Mouse (Mus musculus): ENCODE measurements around the gene Zmym1.
"Not testable (repeated sequence)": the region's sequence is repeated elsewhere in the genome, so short reads cannot be mapped to it uniquely, and the experiment has no call there.

The Zmym1 gene

GRCm38 (mm10) chr4:127060585-127061290 is at the start of gene Zmym1:
Zmym1 (minus strand) TSS chr4:127061152.
- peak; percentile 88 to 90 for DNase-seq (ENCODE audit: low spot score in 2 of 2)

- no peak for DNase-seq (ENCODE audit: low spot score in 2 of 2)
Measured at GRCm38 (mm10) chr4:127110570-127110969, 49.6 kb upstream of the Zmym1 start.

GRCm38 (mm10) chr4:127107566-127107965 is 46.6 kb upstream of the Zmym1 start:
- no peak for DNase-seq (ENCODE audit: low spot score in 2 of 2)

GRCm38 (mm10) chr4:127099552-127099951 is 38.6 kb upstream of the Zmym1 start:
- DNase-seq (ENCODE audit: low spot score in 2 of 2): not testable (repeated sequence)

- no peak for DNase-seq (ENCODE audit: low spot score in 2 of 2)
Measured at GRCm38 (mm10) chr4:127095090-127095489, 34.1 kb upstream of the Zmym1 start.

GRCm38 (mm10) chr4:127091188-127091587 is 30.2 kb upstream of the Zmym1 start:
- DNase-seq (ENCODE audit: low spot score in 2 of 2): no peak

GRCm38 (mm10) chr4:127085761-127086160 is 24.8 kb upstream of the Zmym1 start:
- no peak for DNase-seq (ENCODE audit: low spot score in 2 of 2)

- no peak for DNase-seq (ENCODE audit: low spot score in 2 of 2)
Measured at GRCm38 (mm10) chr4:127083131-127083530, 22.2 kb upstream of the Zmym1 start.

GRCm38 (mm10) chr4:127080806-127081205 is 19.9 kb upstream of the Zmym1 start:
- DNase-seq (ENCODE audit: low spot score in 2 of 2): no peak

- DNase-seq (ENCODE audit: low spot score in 2 of 2): peak; percentile 96
Measured at GRCm38 (mm10) chr4:127076875-127077548, 16.1 kb upstream of the Zmym1 start, which contains the start of gene Zmym6. Zmym6 (plus strand) TSS chr4:127077383.

- DNase-seq (ENCODE audit: low spot score in 2 of 2): no peak
Measured at GRCm38 (mm10) chr4:127074915-127075314, 14.0 kb upstream of the Zmym1 start.

GRCm38 (mm10) chr4:127064051-127064450 is 3.1 kb upstream of the Zmym1 start:
- DNase-seq (ENCODE audit: low spot score in 2 of 2): no peak

- no peak for DNase-seq (ENCODE audit: low spot score in 2 of 2)
Measured at GRCm38 (mm10) chr4:127054522-127055198, 6.3 kb downstream of the Zmym1 start.

GRCm38 (mm10) chr4:127053071-127053470 is 7.9 kb downstream of the Zmym1 start:
- DNase-seq (ENCODE audit: low spot score in 2 of 2): no peak

- DNase-seq (ENCODE audit: low spot score in 2 of 2): no peak
Measured at GRCm38 (mm10) chr4:127051121-127051520, 9.8 kb downstream of the Zmym1 start.

- DNase-seq (ENCODE audit: low spot score in 2 of 2): no peak
Measured at GRCm38 (mm10) chr4:127043540-127043939, 17.4 kb downstream of the Zmym1 start.

- DNase-seq (ENCODE audit: low spot score in 2 of 2): no peak
Measured at GRCm38 (mm10) chr4:127039871-127040483, 21.0 kb downstream of the Zmym1 start.

- DNase-seq (ENCODE audit: low spot score in 2 of 2): no peak
Measured at GRCm38 (mm10) chr4:127038828-127039349, 22.1 kb downstream of the Zmym1 start.

- DNase-seq (ENCODE audit: low spot score in 2 of 2): no peak
Measured at GRCm38 (mm10) chr4:127037908-127038827, 22.8 kb downstream of the Zmym1 start.

- DNase-seq (ENCODE audit: low spot score in 2 of 2): no peak
Measured at GRCm38 (mm10) chr4:127037158-127037557, 23.8 kb downstream of the Zmym1 start.

Measured in heart, adult 9 months (tissue).